In the genomic region with DNA sequence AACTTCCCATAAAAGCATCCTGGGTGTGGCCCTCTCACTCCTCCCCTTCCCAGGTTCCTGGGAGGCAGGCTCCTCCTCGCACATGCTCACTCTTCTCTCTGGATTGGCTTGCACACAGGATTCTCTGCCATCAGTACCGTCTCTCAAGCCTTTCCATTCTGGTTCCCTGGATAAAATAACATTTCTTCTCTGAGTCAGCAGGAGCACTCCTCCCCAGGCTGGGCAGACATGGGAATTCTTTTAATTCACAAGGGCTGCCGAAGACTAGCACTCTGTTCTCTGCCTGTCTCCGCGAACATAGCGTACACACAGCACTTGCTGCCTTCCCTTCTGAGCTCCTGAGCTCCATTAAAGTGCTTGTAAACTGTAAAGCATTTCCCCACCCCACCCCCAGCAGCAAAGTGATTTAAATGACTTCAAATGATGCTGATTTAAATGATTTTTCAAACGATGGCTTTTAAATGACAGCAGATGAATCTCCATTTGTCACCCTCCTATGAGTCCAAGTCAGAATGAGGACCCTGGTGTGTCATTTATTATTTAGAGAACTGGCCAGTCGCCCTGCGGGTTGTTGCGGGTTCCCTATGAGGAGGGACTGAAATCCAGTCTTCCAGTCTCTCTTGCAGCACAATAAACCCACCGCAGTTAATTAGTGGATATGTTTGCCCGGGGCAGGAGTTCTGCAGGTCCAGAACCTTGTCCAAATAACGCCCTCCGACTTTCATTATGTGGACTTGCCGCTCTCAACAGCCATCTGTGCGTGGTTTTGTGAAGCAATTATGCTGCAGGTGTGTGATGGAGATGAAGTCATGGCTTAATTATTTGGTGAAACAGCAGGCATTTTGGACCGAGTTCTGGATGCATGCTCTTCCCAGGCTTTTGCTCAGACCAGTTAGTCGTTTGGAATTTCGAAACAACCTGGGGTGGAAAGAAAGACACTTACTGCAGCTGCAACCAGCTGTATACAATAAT, we compare ENCODE assay signal across 8 mouse cellular contexts.
DNase-seq lines count a peak whose midpoint lies in the region; ATAC-seq lines count a peak whose summit lies in the region.

No protein-coding gene starts in this region.

- 34% methylated on average over 19 of the region's 19 CpGs for WGBS in forebrain, embryonic 12.5 days
- 52% methylated on average over 19 of the region's 19 CpGs for WGBS in intestine, embryonic 15.5 days
- 60% methylated on average over 19 of the region's 19 CpGs for WGBS in midbrain, embryonic 12.5 days

- peaks cover 23% of the 10 kb centered on the region for H3K4me1 ChIP-seq in forebrain, embryonic 12.5 days
- 0 out of 2 replicates have a peak, but pooled peaks cover 12% of the 10 kb centered on the region for H3K4me1 ChIP-seq in intestine, embryonic 15.5 days (replicated peaks)
- H3K4me1 ChIP-seq in midbrain, embryonic 12.5 days = peaks cover 23% of the 10 kb centered on the region

- H3K9ac ChIP-seq in forebrain, embryonic 12.5 days = 0 out of 2 replicates have a peak overlapping the region, but pooled peaks have one; percentile 1
- H3K9ac ChIP-seq in intestine, embryonic 15.5 days = no peak overlapping the region
- peak overlapping the region; percentile 21 for H3K9ac ChIP-seq in midbrain, embryonic 12.5 days (replicated peaks)

- peak; percentile 70 for ATAC-seq in forebrain, embryonic 12.5 days (ENCODE audit: low FRiP score)
- ATAC-seq in intestine, embryonic 15.5 days = peak; percentile 44; the same call in 1 of the 2 replicates
- ATAC-seq in midbrain, embryonic 12.5 days (ENCODE audit: low FRiP score, low read depth) = peak; percentile 61
- ATAC-seq in erythroblast, adult 5-6 weeks (replicated peaks; ENCODE audit: low FRiP score, poor library complexity, severe bottlenecking) = no peak

- H3K4me3 ChIP-seq in forebrain, embryonic 12.5 days (replicated peaks) = no peak overlapping the region
- no peak overlapping the region for H3K4me3 ChIP-seq in intestine, embryonic 15.5 days (replicated peaks)
- H3K4me3 ChIP-seq in midbrain, embryonic 12.5 days = no peak overlapping the region

- H3K36me3 ChIP-seq in forebrain, embryonic 12.5 days (replicated peaks) = no peaks in the 10 kb centered on the region
- H3K36me3 ChIP-seq in intestine, embryonic 15.5 days = no peaks in the 10 kb centered on the region
- no peaks in the 10 kb centered on the region for H3K36me3 ChIP-seq in midbrain, embryonic 12.5 days

- no peaks in the 10 kb centered on the region for H3K9me3 ChIP-seq in forebrain, embryonic 12.5 days
- no peaks in the 10 kb centered on the region for H3K9me3 ChIP-seq in intestine, embryonic 15.5 days
- H3K9me3 ChIP-seq in midbrain, embryonic 12.5 days = no peaks in the 10 kb centered on the region

- no peaks in the 10 kb centered on the region for H3K27me3 ChIP-seq in forebrain, embryonic 12.5 days
- no peaks in the 10 kb centered on the region for H3K27me3 ChIP-seq in intestine, embryonic 15.5 days (replicated peaks)
- no peaks in the 10 kb centered on the region for H3K27me3 ChIP-seq in midbrain, embryonic 12.5 days

- peak overlapping the region; percentile 35 for H3K4me2 ChIP-seq in forebrain, embryonic 12.5 days
- no peak overlapping the region for H3K4me2 ChIP-seq in intestine, embryonic 15.5 days (replicated peaks)
- peak overlapping the region; percentile 25; the same call in 1 of the 2 replicates for H3K4me2 ChIP-seq in midbrain, embryonic 12.5 days (replicated peaks)

- peak overlapping the region; percentile 77 for H3K27ac ChIP-seq in forebrain, embryonic 12.5 days
- no peak overlapping the region for H3K27ac ChIP-seq in intestine, embryonic 15.5 days
- H3K27ac ChIP-seq in midbrain, embryonic 12.5 days (replicated peaks) = peak overlapping the region; percentile 80

- peak; percentile 55 to 65 for DNase-seq in left cerebral cortex, adult 18-20 months (ENCODE audit: low spot score in 2 of 2)
- DNase-seq in left cerebral cortex, adult 11 months (ENCODE audit: low spot score) = no peak
- no peak for DNase-seq in urinary bladder, adult 2 months (ENCODE audit: low spot score)
- no peak for DNase-seq in liver

Comparison
In these comparisons a context has a peak if more than half of its experiments do, and no peak if none do; other contexts are left out.
1. DNase-seq: peak in left cerebral cortex, adult 18-20 months (2 of 2); none in left cerebral cortex, adult 11 months (single experiment), urinary bladder, adult 2 months (single experiment) and liver (single experiment).